Mouse (Mus musculus): Measurements from ENCODE around the gene Tmem167b. TPM values are rescaled to one million over a fixed set of nuclear protein-coding genes. Genes with fewer than 3 reads are reported as not detected.
A peak's percentile ranks its signal among the peaks of the same experiment; 100 is the strongest.

The Tmem167b gene
- polyA plus RNA-seq, 1 experiment from 2014 or later, result 48.6 TPM

DNA sequence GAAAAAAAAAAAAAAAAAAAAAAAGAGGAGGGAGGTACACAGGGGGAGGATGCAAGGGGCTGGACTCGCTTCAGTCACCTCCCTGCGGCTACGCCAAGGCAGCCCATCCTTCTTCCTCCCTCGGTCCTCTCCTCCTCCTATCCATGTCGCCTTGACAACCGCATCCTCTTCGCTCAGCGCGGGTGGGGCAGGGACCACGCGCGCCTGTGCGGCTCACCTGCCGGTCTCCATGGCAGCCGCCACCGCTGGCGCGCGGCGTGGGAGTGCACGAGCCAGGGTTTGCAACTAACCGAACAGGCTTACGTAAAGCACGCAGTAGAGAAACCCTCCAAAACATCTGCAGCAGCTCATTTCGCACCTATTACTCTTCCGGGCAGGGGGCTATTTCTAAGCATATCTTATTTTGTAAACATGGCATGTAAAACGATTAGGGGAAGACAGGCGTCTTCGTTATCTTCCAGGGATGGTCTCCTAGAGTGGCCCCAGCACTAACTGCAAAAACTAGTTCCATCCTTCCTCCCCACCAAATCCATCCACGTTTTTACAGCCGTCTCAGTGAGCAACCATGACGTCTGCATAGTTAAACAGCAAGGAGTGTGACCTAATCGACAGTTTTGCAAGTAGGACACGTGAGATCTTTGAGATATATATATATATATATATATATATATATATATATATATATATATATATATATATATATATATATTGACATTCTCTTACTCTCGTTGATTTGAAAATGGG is 25.6 kb downstream of the Tmem167b start, which contains the start of gene 5330417C22Rik:
Gene 5330417C22Rik (minus strand): TSS at position 20 of the 744 bp plus-strand sequence.
- H3K27ac ChIP-seq (replicated peaks), result no peak within 1 kb of the TSS
- under 1% methylated on average over 35 of the region's 35 CpGs for WGBS
- ATAC-seq (ENCODE audit: insufficient number of reproducible peaks, low FRiP score, low TSS enrichment, low read depth), result peak; percentile 72
- peaks cover 4% of the 10 kb centered on the region for H3K4me1 ChIP-seq
- H3K9me3 ChIP-seq (replicated peaks), result no peaks in the 10 kb centered on the region
- peak within 1 kb of the TSS; percentile 76 for H3K4me2 ChIP-seq (replicated peaks)
- H3K36me3 ChIP-seq, result no peaks in the 10 kb centered on the region
- peaks cover 14% of the 10 kb centered on the region for H3K27me3 ChIP-seq
- H3K9ac ChIP-seq, result no peak within 1 kb of the TSS
- peak within 1 kb of the TSS; percentile 41 for H3K4me3 ChIP-seq (replicated peaks)

- no peak overlapping the region for H3K27ac ChIP-seq (replicated peaks)
- H3K4me3 ChIP-seq (replicated peaks), result peak overlapping the region; percentile 41
- no peak overlapping the region for H3K9ac ChIP-seq
- H3K9me3 ChIP-seq (replicated peaks), result no peaks in the 10 kb centered on the region
- ATAC-seq (ENCODE audit: insufficient number of reproducible peaks, low FRiP score, low TSS enrichment, low read depth), result no peak
- H3K4me1 ChIP-seq, result peaks cover 4% of the 10 kb centered on the region
- WGBS, result 5% methylated on average over 15 of the region's 15 CpGs
- no peaks in the 10 kb centered on the region for H3K36me3 ChIP-seq
- H3K4me2 ChIP-seq (replicated peaks), result peak overlapping the region; percentile 76
- H3K27me3 ChIP-seq, result peaks cover 14% of the 10 kb centered on the region
These were observed 26.3 kb downstream of the Tmem167b start for GRCm38 (mm10) chr3:108535896-108536516.

- Histone ChIP-seq H3K9ac (no peak within 1 kb of the TSS), H3K27ac (replicated peaks) (no peak within 1 kb of the TSS), H3K9me3 (replicated peaks) (no peaks in the 10 kb centered on the region), H3K36me3 (no peaks in the 10 kb centered on the region), H3K4me3 (replicated peaks) (no peak within 1 kb of the TSS), H3K27me3 (peaks cover 14% of the 10 kb centered on the region), H3K4me2 (replicated peaks) (no peak within 1 kb of the TSS), H3K4me1 (peaks cover 4% of the 10 kb centered on the region)
- no peak for ATAC-seq (ENCODE audit: insufficient number of reproducible peaks, low FRiP score, low TSS enrichment, low read depth)
- WGBS, result 87% methylated on average over 6 of the region's 6 CpGs
These were observed 28.3 kb downstream of the Tmem167b start, which contains the start of gene 1700013F07Rik for GRCm38 (mm10) chr3:108533951-108534350. 1700013F07Rik (plus strand) TSS chr3:108534150.

DNA sequence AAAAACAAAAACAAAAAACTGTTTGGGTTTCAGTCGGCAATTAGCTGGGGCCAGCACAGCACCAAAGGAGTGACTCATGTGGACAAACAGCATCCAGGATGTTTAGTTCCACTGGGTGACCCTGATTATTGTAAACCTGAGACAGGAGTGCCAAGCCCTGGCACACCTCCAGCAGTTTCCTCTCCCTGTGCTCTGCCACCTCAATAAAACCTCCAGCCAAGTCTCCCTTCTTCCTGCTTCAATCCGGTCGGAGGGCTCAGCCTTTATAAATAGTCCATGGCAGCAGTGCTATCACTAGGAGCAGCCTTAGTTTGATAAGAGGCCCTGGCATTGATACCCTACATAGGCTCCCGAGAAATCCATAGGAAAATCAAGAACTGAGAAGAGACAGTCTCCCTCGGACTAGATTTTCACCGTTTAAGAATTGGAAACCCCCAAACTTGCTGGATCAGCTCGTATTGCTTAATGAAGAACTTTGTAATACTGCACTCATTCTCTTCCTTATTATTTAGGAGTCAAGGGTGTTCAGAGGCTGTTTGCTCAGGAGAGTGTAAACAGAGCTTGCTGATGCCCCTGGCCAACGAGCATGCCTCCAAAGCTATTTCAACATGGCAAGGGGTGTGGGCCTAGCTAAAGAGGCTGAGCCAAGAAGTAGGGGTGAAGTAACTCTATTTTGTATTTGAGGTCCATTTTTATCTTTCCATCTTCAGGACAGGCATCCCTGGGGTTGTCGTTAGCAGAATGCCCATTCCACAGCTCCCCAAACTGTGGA is 29.0 kb downstream of the Tmem167b start:
- Histone ChIP-seq H3K9ac (no peak overlapping the region), H3K36me3 (no peaks in the 10 kb centered on the region), H3K27me3 (peaks cover 14% of the 10 kb centered on the region), H3K4me2 (replicated peaks) (no peak overlapping the region), H3K4me3 (replicated peaks) (no peak overlapping the region), H3K27ac (replicated peaks) (no peak overlapping the region), H3K4me1 (peaks cover 4% of the 10 kb centered on the region), H3K9me3 (replicated peaks) (no peaks in the 10 kb centered on the region)
- WGBS, result 72% methylated on average over 9 of the region's 9 CpGs
- ATAC-seq (ENCODE audit: insufficient number of reproducible peaks, low FRiP score, low TSS enrichment, low read depth), result no peak

DNA sequence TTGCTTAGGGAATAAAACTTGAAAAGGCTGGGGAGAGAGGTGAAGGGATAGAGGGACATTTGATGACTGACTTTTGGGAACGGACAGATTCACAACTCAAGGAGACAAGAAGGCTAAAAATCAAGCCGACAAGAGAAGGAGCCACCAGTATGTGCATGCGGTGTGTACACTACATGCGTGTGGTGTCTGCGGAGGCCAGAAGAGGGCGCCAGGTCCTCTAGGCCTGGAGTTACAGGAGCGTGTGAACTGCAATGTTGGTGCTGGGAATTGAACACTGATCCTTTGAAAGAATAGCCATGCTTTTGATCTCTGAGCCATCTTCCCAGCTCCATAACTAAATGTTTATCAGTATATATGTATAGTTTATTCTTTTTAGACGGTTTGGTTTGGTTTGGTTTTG is 33.8 kb downstream of the Tmem167b start:
- no peaks in the 10 kb centered on the region for H3K4me1 ChIP-seq
- no peak overlapping the region for H3K4me2 ChIP-seq (replicated peaks)
- no peak overlapping the region for H3K4me3 ChIP-seq (replicated peaks)
- no peaks in the 10 kb centered on the region for H3K36me3 ChIP-seq
- H3K27ac ChIP-seq (replicated peaks), result no peak overlapping the region
- ATAC-seq (ENCODE audit: insufficient number of reproducible peaks, low FRiP score, low TSS enrichment, low read depth), result no peak
- H3K27me3 ChIP-seq, result no peaks in the 10 kb centered on the region
- H3K9me3 ChIP-seq (replicated peaks), result no peaks in the 10 kb centered on the region
- 91% methylated on average over 8 of the region's 8 CpGs for WGBS
- H3K9ac ChIP-seq, result no peak overlapping the region

DNA sequence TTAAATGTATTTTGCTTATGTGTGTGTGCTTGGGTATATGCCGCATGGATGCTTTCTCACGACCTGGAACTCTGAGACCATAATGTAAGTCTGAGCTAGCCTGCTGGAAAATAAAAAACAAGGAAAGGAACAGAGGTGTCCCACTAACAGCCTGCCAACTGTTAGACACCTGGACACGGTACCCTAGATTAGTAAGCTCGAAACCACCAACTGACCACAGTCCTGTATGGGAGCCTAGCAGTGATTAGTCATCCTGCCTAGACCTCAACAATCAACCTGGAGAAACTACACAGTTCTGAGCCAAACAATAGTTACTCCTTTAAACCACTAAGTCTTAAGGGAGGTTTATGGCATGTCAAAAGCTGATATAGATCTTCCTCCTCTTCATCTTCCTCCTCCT is 38.9 kb downstream of the Tmem167b start:
- Histone ChIP-seq H3K36me3 (no peaks in the 10 kb centered on the region), H3K27me3 (no peaks in the 10 kb centered on the region), H3K9ac (no peak overlapping the region), H3K27ac (replicated peaks) (no peak overlapping the region), H3K9me3 (replicated peaks) (no peaks in the 10 kb centered on the region), H3K4me1 (no peaks in the 10 kb centered on the region), H3K4me2 (replicated peaks) (no peak overlapping the region), H3K4me3 (replicated peaks) (no peak overlapping the region)
- WGBS, result 81% methylated on average over 4 of the region's 4 CpGs
- ATAC-seq (ENCODE audit: insufficient number of reproducible peaks, low FRiP score, low TSS enrichment, low read depth), result no peak

- H3K4me3 ChIP-seq (replicated peaks), result no peak overlapping the region
- no peak overlapping the region for H3K27ac ChIP-seq (replicated peaks)
- H3K9ac ChIP-seq, result no peak overlapping the region
- no peak overlapping the region for H3K4me2 ChIP-seq (replicated peaks)
- H3K4me1 ChIP-seq, result no peaks in the 10 kb centered on the region
- 58% methylated on average over 4 of the region's 4 CpGs for WGBS
- H3K36me3 ChIP-seq, result no peaks in the 10 kb centered on the region
- no peaks in the 10 kb centered on the region for H3K27me3 ChIP-seq
- ATAC-seq (ENCODE audit: insufficient number of reproducible peaks, low FRiP score, low TSS enrichment, low read depth), result no peak
- no peaks in the 10 kb centered on the region for H3K9me3 ChIP-seq (replicated peaks)
These were observed 44.0 kb downstream of the Tmem167b start for GRCm38 (mm10) chr3:108518276-108518675.

GRCm38 (mm10) chr3:108513465-108513864 is 48.8 kb downstream of the Tmem167b start:
- H3K9me3 ChIP-seq (replicated peaks), result no peaks in the 10 kb centered on the region
- ATAC-seq (ENCODE audit: insufficient number of reproducible peaks, low FRiP score, low TSS enrichment, low read depth), result no peak
- H3K4me1 ChIP-seq, result peaks cover 5% of the 10 kb centered on the region; the same call in 1 of the 2 replicates
- no peak overlapping the region for H3K9ac ChIP-seq
- 64% methylated on average over 3 of the region's 3 CpGs for WGBS
- no peak overlapping the region for H3K4me2 ChIP-seq (replicated peaks)
- no peaks in the 10 kb centered on the region for H3K36me3 ChIP-seq
- H3K27me3 ChIP-seq, result no peaks in the 10 kb centered on the region
- no peak overlapping the region for H3K27ac ChIP-seq (replicated peaks)
- no peak overlapping the region for H3K4me3 ChIP-seq (replicated peaks)

- no peaks in the 10 kb centered on the region for H3K36me3 ChIP-seq
- H3K9ac ChIP-seq, result no peak overlapping the region
- 22% methylated on average over 9 of the region's 9 CpGs for WGBS
- no peak overlapping the region for H3K27ac ChIP-seq (replicated peaks)
- H3K4me2 ChIP-seq (replicated peaks), result no peak overlapping the region
- no peaks in the 10 kb centered on the region for H3K27me3 ChIP-seq
- peaks cover 5% of the 10 kb centered on the region; the same call in 1 of the 2 replicates for H3K4me1 ChIP-seq
- H3K9me3 ChIP-seq (replicated peaks), result no peaks in the 10 kb centered on the region
- H3K4me3 ChIP-seq (replicated peaks), result no peak overlapping the region
- no peak for ATAC-seq (ENCODE audit: insufficient number of reproducible peaks, low FRiP score, low TSS enrichment, low read depth)
These were observed 51.4 kb downstream of the Tmem167b start for GRCm38 (mm10) chr3:108510716-108511483.

DNA sequence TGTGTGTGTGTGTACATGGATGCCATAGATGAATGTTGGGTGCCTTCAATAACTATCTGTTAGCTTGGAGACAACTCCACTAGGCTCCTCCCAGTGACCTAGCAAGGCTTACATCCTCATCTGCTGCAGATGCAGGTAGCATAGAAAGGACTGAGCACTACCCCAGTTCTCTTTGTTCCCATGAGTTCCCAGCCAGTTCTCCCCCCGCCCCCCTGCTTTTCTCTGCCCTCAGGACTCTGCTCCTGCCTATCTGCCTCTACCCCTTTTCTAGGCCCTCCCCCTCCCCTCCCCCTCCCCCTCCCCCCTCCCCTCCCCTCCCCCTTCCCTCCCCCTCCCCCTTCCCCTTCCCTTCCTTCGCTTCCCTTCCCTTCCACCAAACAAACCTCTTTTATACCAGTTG is 52.1 kb downstream of the Tmem167b start:
- H3K27me3 ChIP-seq, result no peaks in the 10 kb centered on the region
- no peaks in the 10 kb centered on the region for H3K36me3 ChIP-seq
- H3K9ac ChIP-seq, result no peak overlapping the region
- H3K4me3 ChIP-seq (replicated peaks), result no peak overlapping the region
- H3K9me3 ChIP-seq (replicated peaks), result no peaks in the 10 kb centered on the region
- H3K4me1 ChIP-seq, result peaks cover 5% of the 10 kb centered on the region; the same call in 1 of the 2 replicates
- no peak for ATAC-seq (ENCODE audit: insufficient number of reproducible peaks, low FRiP score, low TSS enrichment, low read depth)
- 50% methylated on average over 1 of the region's 2 CpGs for WGBS
- H3K4me2 ChIP-seq (replicated peaks), result no peak overlapping the region
- H3K27ac ChIP-seq (replicated peaks), result no peak overlapping the region
